Mouse (Mus musculus): ENCODE measurements at regions not wholly inside any gene's neighbourhood (a gene's known extent, or its start where the extent isn't known, plus 50 kb on each side); places are given as distances from the start of the nearest gene placed in this dataset.

- TF ChIP-seq CTCF (IDR thresholded peaks at IDR 0.05; ENCODE audit: low read depth, low read length) (no peak), POLR2A (IDR thresholded peaks at IDR 0.05; ENCODE audit: borderline replicate concordance, low read depth, low read length) (no peak)
Measured at GRCm38 (mm10) chr15:27083596-27083995, 188.2 kb upstream of the Fbxl7 start.

Measured in bone marrow macrophage, adult 2 months (primary cell).